27 mouse cellular contexts compared by ENCODE assay signal in the genomic region with DNA sequence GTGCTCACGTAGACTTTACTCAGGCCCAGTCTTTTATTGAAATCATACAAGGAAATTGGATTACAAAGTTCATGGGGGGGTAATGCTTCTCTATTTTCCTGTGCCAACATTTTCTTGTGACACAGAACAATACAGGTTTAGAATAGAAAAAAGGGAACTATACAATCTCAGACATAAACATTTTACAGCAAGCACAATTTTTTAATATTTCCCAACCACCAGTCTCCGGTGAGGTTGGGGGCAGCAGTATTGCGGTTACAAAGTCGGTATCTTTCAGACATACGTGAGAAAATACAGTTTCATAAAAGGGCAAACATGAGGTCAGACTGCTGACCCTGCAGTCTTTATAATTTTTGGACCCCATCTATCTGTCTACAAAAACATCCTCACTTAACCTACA. TPM values are rescaled to one million over a fixed set of nuclear protein-coding genes. Genes with fewer than 3 reads are reported as not detected.
"Had no signal": no experiment of that assay in that cellular context is flagged by ENCODE, and none has a peak within 500 bp of the region (broad histone marks: within the 10 kb centered on the region; RNA-seq: fewer than 3 reads in every experiment).

No protein-coding gene starts in this region.

- H3K9ac ChIP-seq: heart, embryonic 13.5 days; heart, embryonic 15.5 days; hindbrain, embryonic 12.5 days; hindbrain, embryonic 14.5 days; intestine, embryonic 15.5 days; limb, embryonic 13.5 days; limb, embryonic 15.5 days; liver, embryonic 12.5 days; liver, embryonic 14.5 days had no signal

- H3K4me3 ChIP-seq: gastrocnemius, adult 2 months; heart, adult 2 months; heart, embryonic 13.5 days; heart, embryonic 15.5 days; hindbrain, embryonic 12.5 days; intestine, embryonic 15.5 days; layer of hippocampus, adult 2 months; limb, embryonic 13.5 days; limb, embryonic 15.5 days; liver, embryonic 12.5 days had no signal

- H3K9me3 ChIP-seq: heart, embryonic 13.5 days; heart, embryonic 15.5 days; hindbrain, embryonic 12.5 days; intestine, embryonic 15.5 days; limb, embryonic 13.5 days; limb, embryonic 15.5 days; liver, embryonic 12.5 days had no signal

- H3K4me2 ChIP-seq: heart, embryonic 11.5 days; heart, embryonic 13.5 days; heart, embryonic 15.5 days; hindbrain, embryonic 12.5 days; hindbrain, embryonic 14.5 days; intestine, embryonic 15.5 days; limb, embryonic 13.5 days; limb, embryonic 15.5 days; liver, embryonic 12.5 days had no signal

- H3K4me1 ChIP-seq: heart, embryonic 15.5 days; hindbrain, embryonic 12.5 days had no signal

- ATAC-seq: hindbrain, embryonic 16.5 days; inflammation-experienced regulatory T-cells, adult 6 months; intestine, embryonic 15.5 days; intestine, postnatal 0 days; liver, embryonic 12.5 days had no signal

- H3K27ac ChIP-seq: gastrocnemius, adult 2 months; heart, adult 2 months; heart, embryonic 13.5 days; heart, embryonic 15.5 days; hindbrain, embryonic 12.5 days; hindbrain, embryonic 14.5 days; intestine, embryonic 15.5 days; layer of hippocampus, adult 2 months; limb, embryonic 13.5 days; limb, embryonic 15.5 days; liver, embryonic 12.5 days; liver, embryonic 14.5 days had no signal

- H3K27me3 ChIP-seq: heart, embryonic 13.5 days; heart, embryonic 15.5 days; hindbrain, embryonic 12.5 days; intestine, embryonic 15.5 days; limb, embryonic 13.5 days; limb, embryonic 15.5 days; liver, embryonic 12.5 days had no signal

- DNase-seq: gastrocnemius, adult 2 months; gastrocnemius, postnatal 10 days; gastrocnemius, postnatal 25 days; heart, adult 11 months; heart, adult 2 months; heart, postnatal 14 days; heart, postnatal 36 days; kidney, adult 18-20 months; kidney, adult 8-10 months; kidney, postnatal 25 days; kidney, postnatal 4 days; left cerebral cortex, postnatal 4 days had no signal

- H3K36me3 ChIP-seq: heart, embryonic 13.5 days; heart, embryonic 15.5 days; hindbrain, embryonic 12.5 days; intestine, embryonic 15.5 days; limb, embryonic 13.5 days; limb, embryonic 15.5 days; liver, embryonic 12.5 days had no signal

RNA-seq across cellular contexts. Expression of a gene that starts 20.1 kb away (rescaled TPM):
- total RNA-seq: liver, adult 2 months had no signal
- polyA plus RNA-seq: liver, adult 2 months; liver, embryonic 12.5 days had no signal
